Mouse (Mus musculus) forebrain, embryonic 14.5 days (tissue): Measurements from ENCODE around the gene Tbc1d14. TPM values are rescaled to one million over a fixed set of nuclear protein-coding genes. Genes with fewer than 3 reads are reported as not detected.

Source experiments
- ATAC-seq: fragments of 200-750 bp; cut with Nextera tagmentation; 2 replicates; pipeline ENCODE4 v1.8.0; 2017; ENCODE audit warnings: mild to moderate bottlenecking, moderate library complexity
- DNase-seq: peaks from one replicate; pipeline ENCODE4 v3.0.0-alpha.2; 2015; ENCODE audit warnings: low spot score
- H3K27ac ChIP-seq: fragments of 300-500 bp; sonication (generic); 2 replicates; pipeline ENCODE4 v1.5.1; 2014; ENCODE audit warnings: low read depth, mild to moderate bottlenecking, control low read depth, low read length, moderate library complexity
- H3K27me3 ChIP-seq: fragments of 300-500 bp; sonication (generic); replicated peaks from 2 replicates; pipeline ENCODE4 v1.6.1; 2014; ENCODE audit warnings: low read length, control low read depth, mixed read lengths; ENCODE audit not compliant: control insufficient read depth, insufficient read depth
- H3K36me3 ChIP-seq: fragments of 300-500 bp; sonication (generic); 2 replicates; pipeline ENCODE4 v1.6.1; 2014; ENCODE audit warnings: low read length, control low read depth; ENCODE audit not compliant: control insufficient read depth, insufficient read depth
- H3K4me1 ChIP-seq: fragments of 300-500 bp; sonication (generic); 2 replicates; pipeline ENCODE4 v1.6.1; 2014; ENCODE audit warnings: antibody characterized with exemption, low read length, control low read depth; ENCODE audit not compliant: control insufficient read depth, insufficient read depth
- H3K4me2 ChIP-seq: fragments of 300-500 bp; sonication (generic); 2 replicates; pipeline ENCODE4 v1.6.1; 2014; ENCODE audit warnings: mild to moderate bottlenecking, control low read depth, low read length
- H3K4me3 ChIP-seq: fragments of 300-500 bp; sonication (generic); 2 replicates; pipeline ENCODE4 v1.5.1; 2014; ENCODE audit warnings: low read depth, low read length, control low read depth
- H3K9ac ChIP-seq: fragments of 300-500 bp; sonication (generic); 2 replicates; pipeline ENCODE4 v1.6.1; 2014; ENCODE audit warnings: mild to moderate bottlenecking, low read length, control low read depth, moderate library complexity
- H3K9me3 ChIP-seq: fragments of 300-500 bp; sonication (generic); replicated peaks from 2 replicates; pipeline ENCODE4 v1.6.1; 2016; ENCODE audit warnings: low read length, control low read depth, mixed read lengths; ENCODE audit not compliant: control insufficient read depth
- WGBS: fragments of 180-500 bp; shearing (Covaris S2); extraction: QIAGEN DNeasy Blood & Tissue Kit; methylation state at CpG from one replicate; pipeline ENCODE4 v1.1.7; 2014; 5-methylcytosine and 5-hydroxymethylcytosine counted together
- polyA plus RNA-seq: library from polyadenylated mRNA; unstranded; fragments of >200 nt; fragmentation: Nextera tagmentation; extraction: Ambion mirVana; gene quantifications from 2 replicates; pipeline ENCODE4 v1.2.1, GENCODE M21; 2014

The Tbc1d14 gene
- polyA plus RNA-seq, 1 experiment from 2014 or later, result 92.7 TPM

GRCm38 (mm10) chr5:36523219-36523703, 69.8 kb downstream of the Tbc1d14 start:
- no peaks in the 10 kb centered on the region for H3K27me3 ChIP-seq
- DNase-seq (no peak), ATAC-seq (no peak)
- no peaks in the 10 kb centered on the region for H3K9me3 ChIP-seq
- H3K27ac ChIP-seq, result no peak overlapping the region
- 87% methylated on average over 5 of the region's 5 CpGs for WGBS
- no peak overlapping the region for H3K4me2 ChIP-seq
- H3K4me3 ChIP-seq, result no peak overlapping the region
- H3K9ac ChIP-seq, result no peak overlapping the region
- 0 out of 2 replicates have a peak, but pooled peaks cover 4% of the 10 kb centered on the region for H3K4me1 ChIP-seq
- H3K36me3 ChIP-seq, result peaks cover 66% of the 10 kb centered on the region

- WGBS, result 51% methylated on average over 2 of the region's 2 CpGs
- Histone ChIP-seq H3K27ac (no peak overlapping the region), H3K36me3 (peaks cover 71% of the 10 kb centered on the region)
Measured at GRCm38 (mm10) chr5:36522782-36523181, 70.3 kb downstream of the Tbc1d14 start.

GRCm38 (mm10) chr5:36519751-36520150, 73.3 kb downstream of the Tbc1d14 start:
- Histone ChIP-seq H3K27me3 (no peaks in the 10 kb centered on the region), H3K9me3 (no peaks in the 10 kb centered on the region), H3K36me3 (peaks cover 97% of the 10 kb centered on the region), H3K4me3 (no peak overlapping the region), H3K9ac (no peak overlapping the region), H3K27ac (no peak overlapping the region), H3K4me2 (no peak overlapping the region), H3K4me1 (no peaks in the 10 kb centered on the region)
- no peak for ATAC-seq
- DNase-seq, result no peak
- 83% methylated on average over 3 of the region's 3 CpGs for WGBS

More at GRCm38 (mm10) chr5:36522782-36523181, 70.3 kb downstream of the Tbc1d14 start:
- ATAC-seq, result no peak
- Histone ChIP-seq H3K9me3 (no peaks in the 10 kb centered on the region), H3K4me3 (no peak overlapping the region), H3K4me2 (no peak overlapping the region), H3K9ac (no peak overlapping the region), H3K4me1 (0 out of 2 replicates have a peak, but pooled peaks cover under 1% of the 10 kb centered on the region), H3K27me3 (no peaks in the 10 kb centered on the region)
- DNase-seq, result no peak

GRCm38 (mm10) chr5:36517596-36517995, 75.5 kb downstream of the Tbc1d14 start:
- no peak overlapping the region for H3K27ac ChIP-seq
- DNase-seq (no peak), ATAC-seq (no peak)
- H3K27me3 ChIP-seq, result no peaks in the 10 kb centered on the region
- no peak overlapping the region for H3K4me3 ChIP-seq
- H3K36me3 ChIP-seq, result peaks cover 92% of the 10 kb centered on the region
- no peak overlapping the region for H3K9ac ChIP-seq
- H3K4me2 ChIP-seq, result no peak overlapping the region
- H3K9me3 ChIP-seq, result no peaks in the 10 kb centered on the region
- 85% methylated on average over 3 of the region's 3 CpGs for WGBS
- H3K4me1 ChIP-seq, result no peaks in the 10 kb centered on the region

GRCm38 (mm10) chr5:36515558-36515957, 77.5 kb downstream of the Tbc1d14 start:
- Histone ChIP-seq H3K9ac (no peak overlapping the region), H3K4me2 (no peak overlapping the region), H3K27me3 (no peaks in the 10 kb centered on the region), H3K27ac (no peak overlapping the region), H3K36me3 (peaks cover 91% of the 10 kb centered on the region), H3K4me3 (no peak overlapping the region), H3K4me1 (no peaks in the 10 kb centered on the region), H3K9me3 (no peaks in the 10 kb centered on the region)
- no peak for DNase-seq
- WGBS, result 81% methylated on average over 5 of the region's 5 CpGs
- ATAC-seq, result no peak

GRCm38 (mm10) chr5:36515126-36515525, 78.0 kb downstream of the Tbc1d14 start:
- Histone ChIP-seq H3K4me3 (no peak overlapping the region), H3K9me3 (no peaks in the 10 kb centered on the region), H3K4me2 (no peak overlapping the region), H3K4me1 (no peaks in the 10 kb centered on the region), H3K9ac (no peak overlapping the region), H3K27me3 (no peaks in the 10 kb centered on the region), H3K36me3 (peaks cover 91% of the 10 kb centered on the region), H3K27ac (no peak overlapping the region)
- DNase-seq (no peak), ATAC-seq (no peak)
- WGBS, result 93% methylated on average over 1 of the region's 1 CpGs

- ATAC-seq (no peak), DNase-seq (no peak)
- Histone ChIP-seq H3K4me2 (no peak overlapping the region), H3K36me3 (peaks cover 89% of the 10 kb centered on the region), H3K9ac (no peak overlapping the region), H3K9me3 (no peaks in the 10 kb centered on the region), H3K27ac (no peak overlapping the region), H3K4me1 (no peaks in the 10 kb centered on the region), H3K27me3 (no peaks in the 10 kb centered on the region), H3K4me3 (no peak overlapping the region)
- WGBS, result 98% methylated on average over 2 of the region's 2 CpGs
Measured at GRCm38 (mm10) chr5:36510956-36511355, 82.1 kb downstream of the Tbc1d14 start.

GRCm38 (mm10) chr5:36508351-36508750, 84.7 kb downstream of the Tbc1d14 start:
- no peaks in the 10 kb centered on the region for H3K9me3 ChIP-seq
- no peaks in the 10 kb centered on the region for H3K27me3 ChIP-seq
- no peak overlapping the region for H3K27ac ChIP-seq
- no peak overlapping the region for H3K4me2 ChIP-seq
- H3K4me3 ChIP-seq, result no peak overlapping the region
- WGBS, result 92% methylated on average over 10 of the region's 10 CpGs
- ATAC-seq, result no peak
- peaks cover 95% of the 10 kb centered on the region for H3K36me3 ChIP-seq
- no peaks in the 10 kb centered on the region for H3K4me1 ChIP-seq
- H3K9ac ChIP-seq, result no peak overlapping the region
- DNase-seq, result no peak

- Histone ChIP-seq H3K9me3 (no peaks in the 10 kb centered on the region), H3K27me3 (no peaks in the 10 kb centered on the region), H3K4me3 (no peak overlapping the region), H3K4me2 (no peak overlapping the region), H3K36me3 (peaks cover 96% of the 10 kb centered on the region), H3K9ac (no peak overlapping the region), H3K4me1 (no peaks in the 10 kb centered on the region), H3K27ac (no peak overlapping the region)
- DNase-seq (no peak), ATAC-seq (no peak)
- WGBS, result 70% methylated on average over 5 of the region's 5 CpGs
Measured at GRCm38 (mm10) chr5:36505643-36506042, 87.4 kb downstream of the Tbc1d14 start.
